Mouse (Mus musculus): Measurements from ENCODE around the gene Ormdl3.

DNA sequence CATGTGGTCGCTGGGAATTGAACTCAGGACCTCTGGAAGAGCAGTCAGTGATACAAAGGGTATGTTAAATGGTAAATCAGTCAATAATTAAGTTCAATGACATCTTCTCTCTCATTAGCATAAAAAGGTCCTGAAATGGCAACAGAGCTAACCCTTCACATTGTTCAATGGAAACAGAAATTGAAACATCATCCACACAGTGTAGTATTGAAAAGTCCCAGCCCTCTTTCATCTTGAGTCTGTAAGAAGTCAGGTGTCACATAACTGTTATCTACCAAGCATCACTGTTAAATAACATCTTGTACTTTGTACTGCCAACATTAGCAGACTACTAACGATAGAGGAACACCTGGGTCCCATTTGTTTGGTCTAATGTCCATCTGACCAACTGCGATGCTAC, 24.1 kb downstream of the Ormdl3 start:
- TF ChIP-seq CHD2 (IDR thresholded peaks at IDR 0.05; ENCODE audit: low read depth, low read length) (no peak), MAFK (IDR thresholded peaks at IDR 0.05; ENCODE audit: insufficient read depth, low read depth, low read length) (no peak), HCFC1 (IDR thresholded peaks at IDR 0.05; ENCODE audit: borderline replicate concordance, insufficient read depth, low read length) (no peak), ZNF384 (IDR thresholded peaks at IDR 0.05; ENCODE audit: low read depth, low read length) (no peak)

Measured in ES-E14 (cell line).